Mouse (Mus musculus) urinary bladder, adult 18-20 months (tissue): ENCODE measurements around the gene Hirip3.
"Not testable (repeated sequence)": the region's sequence is repeated elsewhere in the genome, so short reads cannot be mapped to it uniquely, and the experiment has no call there.

ENCODE experiments used
- DNase-seq, 2 experiments: peaks; one replicate each; pipeline ENCODE4 v3.0.0; 2022; ENCODE audit warnings: low spot score in 2 of 2, mixed read lengths in 2 of 2

Gene Hirip3

DNA sequence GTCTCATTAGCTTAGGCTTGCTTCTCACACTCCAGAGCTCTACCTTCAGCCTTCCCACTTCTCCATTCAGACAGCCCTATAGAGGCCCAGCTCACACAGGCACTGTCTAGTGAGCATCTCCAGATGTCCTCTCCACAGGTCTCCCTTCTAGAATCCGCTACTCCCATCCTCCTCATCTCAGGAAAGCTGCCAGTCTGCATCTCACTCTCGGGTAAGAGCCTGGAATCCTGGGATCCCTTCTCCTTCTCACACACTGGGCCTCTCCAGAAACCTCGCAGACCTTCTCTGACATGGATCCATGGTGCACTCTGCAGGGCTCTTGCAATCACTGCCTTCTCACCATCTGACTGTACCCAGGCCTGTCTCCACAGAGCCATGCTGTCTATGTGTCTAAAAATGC lies 6.1 kb upstream of the Hirip3 start:
- DNase-seq, result no peak

DNA sequence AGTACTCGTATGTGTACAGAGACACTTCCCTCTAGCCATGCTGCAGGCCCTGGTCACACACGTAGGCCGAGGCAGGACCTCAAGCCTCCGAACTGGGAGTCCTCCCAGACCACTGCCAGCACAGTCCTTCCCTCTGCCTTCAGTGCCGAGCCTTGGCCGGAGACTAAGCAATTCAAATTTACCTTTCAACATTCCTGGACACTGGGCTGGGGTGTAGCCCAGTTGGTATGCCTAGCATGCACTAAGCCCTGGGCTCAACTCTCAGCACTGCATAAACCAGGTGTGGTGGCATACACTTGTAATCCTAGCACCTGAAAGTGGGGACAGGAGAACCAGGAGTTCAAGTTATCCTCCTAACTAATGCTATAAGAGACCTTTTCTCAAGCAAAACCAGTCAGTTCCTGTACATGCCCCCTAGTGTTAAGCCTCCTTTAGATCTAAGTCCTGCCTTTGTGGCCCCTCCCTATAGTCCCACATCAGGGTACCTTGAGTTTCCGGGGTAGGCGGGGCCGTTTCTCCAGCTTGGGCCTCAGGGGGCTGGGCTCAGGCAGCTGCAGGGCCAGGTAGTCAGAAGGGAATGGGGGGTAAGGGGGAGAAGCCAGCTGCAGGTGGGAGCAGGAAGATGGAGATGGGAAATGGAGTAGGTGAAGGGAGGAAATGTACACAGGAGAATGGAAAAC lies 4.9 kb upstream of the Hirip3 start:
- DNase-seq, result no peak

DNA sequence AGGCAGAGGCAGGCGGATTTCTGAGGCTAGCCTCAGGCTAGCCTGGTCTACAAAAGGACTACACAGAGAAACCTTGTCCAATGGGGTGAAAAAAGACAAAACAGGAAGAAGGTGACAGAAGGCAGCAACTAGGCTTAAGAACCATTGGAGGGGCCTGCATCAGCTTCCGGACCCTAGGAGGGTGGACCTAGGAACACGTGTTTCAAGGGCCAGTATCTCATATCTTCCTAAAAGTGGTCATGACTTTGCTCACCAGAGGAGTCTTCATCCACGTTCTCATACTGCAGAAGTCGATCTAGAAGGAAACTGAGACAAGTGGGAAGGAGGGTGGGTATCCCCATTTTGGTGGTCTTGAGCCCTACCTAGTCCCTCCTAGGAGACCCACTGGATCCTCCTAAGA lies 785 bp upstream of the Hirip3 start:
- DNase-seq, result no peak

DNA sequence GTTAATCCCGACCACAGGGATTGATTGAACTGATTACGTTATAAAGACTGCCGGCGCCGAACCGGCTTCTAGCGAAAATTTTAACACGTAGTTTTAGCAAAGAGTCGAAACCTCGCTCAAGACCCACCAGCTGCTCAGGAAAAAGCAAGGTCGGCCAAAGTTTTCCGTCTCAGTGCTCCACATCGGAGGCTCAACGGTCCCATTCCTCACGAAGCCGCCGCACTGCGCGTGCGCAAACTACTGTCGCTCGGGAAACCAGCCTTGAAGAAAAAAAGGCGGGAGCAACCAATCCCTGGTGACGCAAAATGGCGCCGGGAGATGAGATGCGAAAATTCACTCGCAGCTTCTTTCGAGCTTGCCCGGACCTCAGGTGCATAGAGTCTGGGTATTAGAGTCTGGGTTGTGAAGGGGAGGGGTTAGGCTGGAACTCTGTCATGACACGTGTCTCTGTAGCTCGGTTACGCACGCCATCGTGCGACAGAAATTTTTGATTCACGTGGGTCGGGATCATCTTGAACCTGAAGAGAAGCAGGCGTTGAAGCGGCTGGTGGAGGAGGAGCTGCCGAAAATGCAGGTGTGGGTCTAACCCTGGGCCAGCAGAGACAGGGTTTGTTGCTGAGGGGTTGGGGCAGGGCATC lies 494 bp downstream of the Hirip3 start, which contains the start of gene Ino80e:
Ino80e (minus strand) TSS at position 231 of the 638 bp plus-strand sequence.
- DNase-seq, result peak; percentile 88

DNA sequence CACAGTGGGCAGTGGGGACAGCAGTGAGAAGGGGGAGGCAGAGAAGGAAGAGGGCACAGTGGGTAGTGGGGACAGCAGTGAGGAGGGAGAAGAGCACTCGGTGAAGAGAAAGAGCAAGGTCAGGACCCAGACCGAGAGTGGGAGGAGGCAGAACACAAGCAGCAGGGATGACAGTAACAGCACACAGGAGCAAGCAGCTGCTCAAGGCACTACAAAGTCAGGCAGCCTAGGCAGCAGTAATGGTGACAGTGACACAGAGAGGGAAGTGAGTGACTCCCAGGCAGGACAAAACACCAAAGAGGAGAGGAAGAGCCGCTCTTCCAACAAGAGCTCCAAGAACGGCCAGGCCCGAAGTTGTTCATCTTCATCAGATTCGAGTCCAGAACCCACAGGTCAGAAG lies 2.0 kb downstream of the Hirip3 start:
- DNase-seq, result no peak

DNA sequence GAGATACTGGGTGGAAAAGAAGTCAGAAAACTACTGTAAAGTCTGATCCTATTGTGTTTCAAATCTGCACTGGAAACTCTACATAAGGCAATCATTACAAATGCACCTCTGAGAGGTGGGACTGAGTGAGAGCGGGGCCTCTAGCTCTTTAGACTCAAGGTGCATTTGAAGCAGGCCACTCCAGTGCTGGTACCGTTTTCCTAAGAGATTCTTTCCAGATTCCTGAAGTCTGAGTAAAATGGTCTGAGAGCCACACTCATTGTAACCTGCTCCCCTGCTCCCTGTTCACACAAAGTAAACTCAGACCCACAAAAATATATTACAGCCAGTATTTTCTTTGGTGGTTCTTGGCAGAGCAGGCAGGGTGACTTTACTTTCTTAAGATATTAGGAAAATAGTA lies 5.8 kb downstream of the Hirip3 start:
- no peak for DNase-seq

DNA sequence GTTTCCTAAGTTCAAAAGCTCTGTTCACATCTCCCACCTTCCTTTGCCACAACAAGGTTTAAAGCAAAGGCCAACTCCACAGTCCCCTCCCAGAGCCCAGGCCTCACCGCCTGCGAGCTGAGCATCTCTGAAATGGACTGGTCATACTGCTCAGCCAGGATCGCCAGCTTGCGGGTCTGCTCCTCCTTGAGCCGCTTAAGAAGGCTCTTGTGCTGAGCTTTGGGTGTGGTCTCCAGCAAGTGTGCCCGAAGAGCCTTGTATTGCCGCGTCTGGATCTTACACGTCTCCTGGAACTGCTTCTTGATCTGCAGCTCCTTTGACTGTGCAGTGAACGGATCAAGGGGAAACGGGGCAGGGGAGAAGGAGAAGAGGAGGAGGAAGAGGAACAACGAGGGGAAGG lies 6.2 kb downstream of the Hirip3 start:
- no peak for DNase-seq

DNA sequence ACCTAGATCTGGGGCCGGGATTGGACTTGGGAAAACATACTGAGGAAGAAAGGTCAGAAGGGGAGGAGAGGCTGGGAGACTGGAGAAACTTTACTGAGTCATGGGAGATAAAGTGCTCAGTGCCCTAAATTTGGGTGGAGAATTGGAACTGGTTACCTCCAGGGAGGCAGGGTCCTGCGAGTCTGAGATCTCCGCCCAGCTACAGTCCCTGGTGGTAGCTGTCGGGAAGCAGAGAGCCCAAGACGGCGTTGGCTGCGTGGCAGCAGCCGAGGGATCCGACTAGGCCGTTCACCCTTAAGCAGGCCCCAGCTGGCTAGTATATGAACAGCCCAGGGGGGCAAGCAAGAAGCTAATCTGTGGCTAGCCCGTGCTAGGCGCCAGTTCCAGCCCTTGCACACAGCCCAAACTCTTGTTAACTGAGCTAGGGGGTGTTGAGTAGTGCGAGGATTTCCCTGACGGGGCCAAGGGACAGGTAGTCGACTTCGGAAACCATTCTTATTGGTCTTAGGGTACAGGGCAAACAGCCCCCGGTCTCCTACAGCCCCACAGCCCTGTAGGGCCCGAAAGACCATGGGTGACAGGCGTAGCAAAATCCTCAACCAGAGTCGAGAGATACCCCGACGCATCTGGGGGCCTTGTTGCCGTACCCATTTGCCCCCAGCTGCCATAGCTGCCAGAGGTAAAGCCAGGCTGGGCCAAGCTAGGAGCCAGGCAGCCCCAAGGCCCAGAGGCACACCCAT lies 8.2 kb downstream of the Hirip3 start:
- DNase-seq, result no peak

DNA sequence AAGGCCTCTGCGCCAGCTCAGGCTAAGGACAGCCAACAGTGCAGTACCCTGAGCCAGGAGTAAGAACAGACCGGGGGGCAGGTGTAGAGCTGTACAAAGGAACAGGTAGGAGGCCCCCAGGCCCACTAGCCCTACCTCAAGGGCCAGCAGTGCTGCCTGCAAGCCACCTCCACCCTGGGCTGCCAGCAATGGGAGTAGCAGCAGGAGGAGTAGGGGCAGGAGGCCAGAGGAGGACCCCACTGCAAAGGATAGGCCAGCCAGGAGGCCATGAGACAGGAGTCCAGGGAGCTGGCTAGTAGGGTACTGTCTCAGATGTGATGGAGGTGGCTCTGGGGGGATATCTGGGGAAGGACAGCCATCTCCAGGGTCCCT lies 8.7 kb downstream of the Hirip3 start:
- DNase-seq, result no peak

DNA sequence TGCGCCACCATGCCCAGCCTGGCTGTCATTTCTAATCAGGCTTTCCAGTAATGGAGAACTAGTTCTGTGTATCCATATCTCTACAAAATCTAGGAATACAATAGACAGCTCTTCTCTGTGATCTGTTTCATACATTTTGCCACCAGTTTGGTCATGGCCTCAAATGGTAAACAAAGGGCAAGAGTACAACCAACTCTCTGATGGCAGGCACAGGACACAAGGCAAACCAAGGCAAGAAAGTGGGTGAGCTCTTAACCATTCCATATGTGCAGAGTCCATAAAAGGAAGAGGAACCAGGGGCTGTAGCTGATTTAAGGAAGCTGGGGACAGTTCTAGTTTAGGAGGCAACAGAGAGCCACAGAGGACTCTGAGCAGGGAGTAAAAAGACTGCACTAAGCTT lies 15.5 kb downstream of the Hirip3 start:
- no peak for DNase-seq

DNA sequence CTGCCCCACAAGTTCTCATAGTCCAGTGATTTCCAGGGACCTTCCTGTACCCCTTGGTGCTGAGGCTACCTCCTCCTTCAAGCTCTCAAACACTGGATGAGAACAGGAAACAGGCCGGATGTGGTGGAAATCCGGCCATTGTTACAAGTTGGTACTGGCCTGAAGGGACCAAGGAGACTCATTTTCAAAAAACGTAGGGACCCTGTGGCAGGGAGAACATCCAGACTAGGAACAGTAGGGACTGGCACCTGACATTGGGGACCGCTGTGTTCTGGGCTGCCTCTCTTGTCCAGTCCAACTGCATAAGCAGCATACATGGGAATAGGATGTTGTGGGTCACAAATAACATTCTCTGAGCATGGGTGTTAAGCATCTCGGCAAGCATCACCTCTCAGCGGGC lies 19.3 kb downstream of the Hirip3 start:
- DNase-seq, result no peak

DNA sequence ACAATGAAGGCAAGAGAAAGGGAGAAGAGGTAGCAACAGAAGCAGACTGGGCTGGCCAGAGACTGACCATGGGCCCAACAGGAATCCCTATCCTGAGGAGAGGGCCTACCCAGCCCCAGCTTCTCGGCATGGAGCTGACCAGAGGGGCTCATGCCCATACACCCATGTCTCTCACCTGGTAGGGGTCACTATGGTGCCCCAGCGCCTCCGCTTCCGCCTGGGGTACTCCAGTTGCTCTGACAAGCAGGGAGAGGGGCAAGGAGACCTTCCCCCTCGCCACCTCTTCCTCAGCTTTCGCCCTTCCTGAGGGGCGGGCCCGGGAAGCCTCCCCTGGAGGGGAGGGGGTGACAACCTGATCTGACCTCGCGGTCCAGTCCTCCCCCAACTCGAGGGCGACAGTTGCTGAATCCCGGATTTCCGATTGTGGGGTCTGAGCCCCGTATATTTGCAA lies 22.0 kb downstream of the Hirip3 start:
- no peak for DNase-seq

DNA sequence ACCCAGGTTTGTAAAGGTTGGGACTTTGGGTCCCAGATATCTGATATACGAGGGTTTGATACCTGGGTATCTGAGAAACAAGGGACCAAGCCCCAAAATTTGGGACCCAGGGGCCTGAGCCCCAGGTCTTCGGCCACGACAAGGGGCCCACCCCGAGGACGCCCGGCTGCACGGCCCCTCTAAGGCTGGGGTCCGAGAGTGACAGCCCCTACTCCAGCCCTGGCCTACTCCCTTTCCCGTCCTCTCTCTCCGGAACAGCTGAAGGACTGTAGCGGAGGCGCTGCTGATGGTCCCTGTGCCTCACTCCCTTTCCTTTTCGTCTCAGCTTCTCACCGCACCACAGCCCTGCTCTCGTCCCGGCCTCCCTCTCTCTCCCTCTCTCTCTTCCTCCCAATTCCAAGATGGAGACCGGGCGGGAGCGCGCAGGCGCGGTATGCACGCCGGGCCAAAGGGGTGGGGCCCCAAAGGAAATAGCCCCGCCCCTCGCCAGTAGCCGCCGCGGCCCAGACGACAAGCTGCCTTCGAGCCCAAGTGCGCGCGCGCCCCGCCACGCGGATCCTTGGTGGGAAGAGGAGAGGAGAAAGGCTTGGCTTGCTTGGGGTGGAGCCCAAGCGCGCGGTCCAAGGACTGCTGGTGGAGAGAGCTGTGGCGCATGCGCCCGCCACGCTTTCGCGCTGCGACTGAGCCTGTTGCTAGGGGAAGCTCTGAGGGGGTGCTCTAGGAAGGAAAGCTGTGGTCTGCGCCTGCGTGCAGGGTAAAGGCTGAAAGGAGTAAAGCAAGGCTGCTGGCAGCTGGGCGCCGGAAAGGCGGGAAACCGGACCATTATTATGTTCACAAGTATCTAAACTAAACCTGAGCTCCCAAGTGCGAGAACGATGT lies 22.8 kb downstream of the Hirip3 start, which contains the start of gene Taok2:
Taok2 (minus strand) TSS at position 418 of the 879 bp plus-strand sequence.
- DNase-seq, result peak; percentile 94 to 98

DNA sequence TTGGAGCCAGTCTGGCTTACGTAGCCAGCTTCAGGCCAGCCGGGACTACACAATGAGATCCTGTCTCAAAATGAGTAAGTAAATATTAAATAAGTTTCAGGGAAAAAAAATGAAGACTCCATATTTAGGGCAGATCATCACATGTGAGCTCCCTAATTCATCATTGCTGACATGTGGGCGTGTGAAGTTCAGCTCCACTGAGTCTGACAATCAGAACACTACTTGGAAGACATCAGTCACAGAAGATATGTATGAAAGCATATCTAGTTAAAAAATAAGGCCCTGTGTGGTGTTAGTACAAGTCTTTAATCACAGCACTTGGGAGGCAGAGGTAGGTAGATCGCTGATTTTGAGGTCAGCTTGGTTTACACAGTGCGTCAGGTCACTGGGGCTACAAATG lies 25.5 kb downstream of the Hirip3 start:
- DNase-seq, result no peak

DNA sequence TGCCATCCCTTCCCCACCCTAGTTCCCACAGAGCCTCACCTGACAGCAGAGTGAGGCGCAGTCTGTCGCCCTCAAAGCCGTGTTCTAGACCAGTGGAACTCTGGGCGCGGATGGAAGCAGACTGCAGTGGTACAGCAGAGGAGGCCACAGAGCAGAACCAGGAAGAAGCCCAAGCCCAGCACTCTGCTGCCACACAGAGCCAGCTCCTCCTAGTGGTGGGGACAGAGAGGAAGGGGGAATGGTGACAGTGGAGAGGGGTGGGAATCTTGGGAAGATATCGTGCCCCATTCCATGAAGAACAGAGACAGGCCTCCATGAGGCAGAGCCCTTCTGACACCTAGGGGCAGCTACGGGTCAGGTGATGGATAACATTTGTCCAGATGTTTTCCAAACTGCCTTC lies 27.1 kb downstream of the Hirip3 start:
- DNase-seq, result no peak

DNA sequence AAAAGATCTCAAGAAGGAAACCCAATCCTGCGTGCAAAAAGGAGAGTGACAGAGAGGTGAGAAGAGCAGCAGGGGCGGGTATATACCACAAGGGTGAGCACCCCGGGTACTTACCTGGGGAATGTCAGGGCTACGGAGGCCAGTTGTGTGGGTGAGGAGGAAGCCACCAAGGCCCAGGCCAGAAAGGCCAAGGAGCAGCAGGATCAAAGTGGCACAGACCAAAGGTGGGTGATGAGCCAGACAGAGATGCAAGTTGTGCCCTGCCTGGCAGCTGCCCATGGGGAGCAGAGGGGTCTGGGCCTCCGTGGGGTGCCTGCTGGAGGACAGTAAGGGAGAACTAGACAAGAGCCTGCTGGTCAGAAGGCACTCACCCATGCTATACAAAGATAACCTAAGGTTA lies 35.1 kb downstream of the Hirip3 start:
- no peak for DNase-seq

DNA sequence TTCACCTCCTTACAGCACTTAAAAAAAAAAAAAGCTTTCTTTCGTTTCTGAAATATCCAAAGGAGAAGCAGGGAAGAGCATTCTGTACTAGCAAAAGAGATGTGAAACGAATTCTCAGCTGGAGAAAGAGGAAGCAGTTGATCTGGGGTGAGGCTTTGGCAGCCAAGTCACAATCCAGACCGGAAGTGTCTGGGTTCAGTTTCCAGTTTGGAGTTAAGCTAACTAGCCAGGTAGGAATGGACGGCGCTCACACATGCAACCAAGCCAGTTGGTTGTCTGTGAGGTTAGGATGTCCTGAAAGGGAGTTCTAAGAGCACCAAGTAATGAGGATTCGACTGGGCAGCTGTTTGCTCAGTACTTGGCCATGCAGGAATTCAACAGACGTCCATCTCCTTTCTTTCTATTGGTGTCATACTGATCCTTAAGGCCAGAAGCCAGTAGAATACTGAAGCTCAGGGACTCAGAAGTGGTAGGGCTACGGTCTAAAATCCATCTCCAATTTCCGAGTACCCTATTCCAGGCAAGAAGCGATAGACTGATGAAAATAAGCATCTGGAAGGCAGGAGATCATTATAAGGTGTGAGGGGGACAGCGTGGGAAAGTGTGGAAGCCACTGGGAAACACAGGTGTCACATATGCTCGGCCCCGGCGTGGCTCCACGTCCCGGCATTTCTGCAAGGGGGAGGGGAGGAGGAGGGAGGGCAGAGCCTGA lies 35.8 kb downstream of the Hirip3 start:
- peak in 1 of 2 experiments; percentile 26 for DNase-seq

DNA sequence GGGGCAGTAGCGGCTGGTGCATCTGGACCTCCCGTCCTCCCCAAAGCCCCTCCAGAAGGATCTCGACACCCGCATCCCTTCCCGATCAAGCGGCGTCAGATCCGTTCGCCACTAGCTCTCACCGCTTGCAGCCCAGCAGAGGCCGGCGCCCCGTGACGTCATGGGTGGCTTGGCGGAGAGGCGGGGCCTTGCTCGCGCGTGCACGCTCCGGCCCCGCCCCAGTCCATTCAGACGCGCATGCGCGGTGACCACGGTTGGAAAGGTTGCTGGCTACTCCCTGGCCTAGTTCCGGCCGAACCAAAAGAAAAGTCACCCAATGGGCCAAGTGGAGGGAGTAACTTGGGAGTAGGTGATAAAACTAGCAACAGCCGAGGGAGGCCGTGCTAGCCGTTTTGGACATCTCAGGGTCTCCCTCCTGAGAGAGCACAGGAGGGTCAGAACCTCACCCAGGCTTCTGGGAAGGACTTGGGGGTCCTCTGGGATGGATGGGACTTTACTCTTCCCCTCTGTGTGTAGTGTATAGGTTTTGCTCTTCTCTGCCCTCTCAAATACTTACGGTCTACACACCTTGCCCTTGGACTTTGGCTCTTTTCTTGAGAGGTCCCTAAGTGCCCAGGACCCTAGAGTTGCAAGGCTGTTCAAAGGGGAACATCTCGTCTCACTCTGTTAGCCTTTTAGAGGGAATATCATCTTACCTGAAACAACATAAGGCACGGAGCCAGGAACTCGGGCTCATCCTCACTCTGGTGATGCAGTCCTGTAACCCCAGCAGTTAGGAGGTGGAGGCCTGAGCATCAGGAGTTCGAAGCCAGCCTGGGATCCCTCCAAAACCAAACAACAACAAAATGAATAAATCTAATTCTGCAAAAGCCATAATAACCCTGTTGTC lies 36.6 kb downstream of the Hirip3 start:
- peak; percentile 90 to 94 for DNase-seq

DNA sequence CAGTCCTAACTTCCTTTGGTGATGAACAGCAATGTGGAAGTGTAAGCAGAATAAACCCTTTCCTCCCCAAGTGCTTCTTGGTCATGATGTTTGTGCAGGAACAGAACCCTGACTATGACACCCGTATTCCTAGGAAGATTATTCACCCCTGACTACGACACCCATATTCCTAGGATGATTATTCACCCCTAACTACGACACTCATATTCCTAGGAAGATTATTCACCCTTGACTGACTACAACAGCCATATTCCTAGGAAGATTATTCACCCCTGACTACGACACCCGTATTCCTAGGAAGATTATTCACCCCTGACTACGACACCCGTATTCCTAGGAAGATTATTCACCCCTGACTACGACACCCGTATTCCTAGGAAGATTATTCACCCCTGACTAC lies 38.0 kb downstream of the Hirip3 start:
- not testable (repeated sequence) for DNase-seq

DNA sequence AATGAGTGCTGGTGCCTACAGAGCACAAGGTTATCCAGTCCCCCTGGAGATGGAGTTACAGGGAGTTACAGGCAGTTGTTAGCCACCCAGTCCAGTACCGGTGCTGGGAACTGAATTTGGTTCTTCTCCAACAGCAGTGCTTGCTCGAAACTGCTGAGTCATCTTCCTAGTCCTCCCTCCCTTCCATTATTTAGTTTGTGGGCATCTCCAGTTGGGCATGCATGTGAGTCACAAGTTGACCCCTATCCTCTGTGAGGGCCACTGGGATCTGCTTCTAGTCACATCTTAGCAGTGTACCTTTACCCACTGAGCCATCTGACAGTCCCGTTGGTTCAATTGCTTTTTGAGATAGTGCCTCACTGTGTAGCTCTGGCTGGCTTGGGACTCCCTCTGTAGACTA lies 43.8 kb downstream of the Hirip3 start:
- DNase-seq, result no peak
